Mouse (Mus musculus) Patski (cell line): ENCODE measurements at regions not wholly inside any gene's neighbourhood (a gene's known extent, or its start where the extent isn't known, plus 50 kb on each side); places are given as distances from the start of the nearest gene placed in this dataset.
A peak's percentile ranks its signal among the peaks of the same experiment; 100 is the strongest.

Experiments used
- ATAC-seq: fragments of 100-300 bp; one replicate; pipeline ENCODE4 v1.8.0; 2021
- CTCF ChIA-PET: fragments of 350-600 bp; sonication (Branson Sonifier 250); formaldehyde crosslinking; loops from one replicate; lab custom pipeline; 2022; ENCODE audit warnings: inconsistent platforms; lab: Charles Lee
- POLR2A ChIA-PET: fragments of 350-600 bp; sonication (Branson Sonifier 250); formaldehyde crosslinking; loops from one replicate; lab custom pipeline; 2022; ENCODE audit warnings: antibody characterized with exemption, inconsistent platforms; lab: Charles Lee
- DNase-seq: peaks from one replicate; pipeline ENCODE4 v3.0.0-alpha.2; 2011; ENCODE audit warnings: low read depth, low spot score
- H3K27me3 ChIP-seq: fragments of 371-371 bp; one replicate; pipeline ENCODE4 v1.5.1; 2021
- CTCF ChIP-seq: fragments of 100-300 bp; IDR thresholded peaks from one replicate; pipeline ENCODE4 v1.5.1; 2021
- in situ Hi-C: fragments of 300-500 bp; cut with MboI; formaldehyde crosslinking; loops from 3 replicates; pipeline ENCODE4 v1.11.1; 2018; ENCODE audit warnings: low pct_unique_long_range_greater_than_20kb, mixed read lengths

DNA sequence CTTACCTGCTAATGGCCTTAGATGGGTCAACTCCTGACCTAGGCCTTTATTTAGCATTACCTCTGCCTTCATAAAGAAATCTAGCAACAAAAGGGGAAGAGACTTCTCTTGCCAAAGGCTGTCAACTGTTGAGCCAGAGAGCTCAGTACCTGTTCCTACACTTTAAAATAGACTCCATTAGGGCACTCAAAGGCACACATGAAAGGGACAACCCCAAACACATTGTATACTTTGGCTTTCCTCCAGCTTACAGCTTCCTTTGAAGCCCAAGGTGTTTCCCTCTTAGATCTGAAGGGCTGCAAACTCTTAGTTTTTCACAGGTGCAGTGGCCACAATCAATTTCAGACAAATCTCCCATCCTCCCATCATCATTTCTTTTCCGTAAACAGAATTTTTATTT is 117.0 kb upstream of the Sel1l start:
- TF ChIP-seq CTCF = no peak
- CTCF ChIA-PET = no interaction called here
- in situ Hi-C loops = no loop called here
- POLR2A ChIA-PET = no interaction called here
- H3K27me3 ChIP-seq = no peaks in the 10 kb centered on the region
- ATAC-seq (no peak), DNase-seq (no peak)

DNA sequence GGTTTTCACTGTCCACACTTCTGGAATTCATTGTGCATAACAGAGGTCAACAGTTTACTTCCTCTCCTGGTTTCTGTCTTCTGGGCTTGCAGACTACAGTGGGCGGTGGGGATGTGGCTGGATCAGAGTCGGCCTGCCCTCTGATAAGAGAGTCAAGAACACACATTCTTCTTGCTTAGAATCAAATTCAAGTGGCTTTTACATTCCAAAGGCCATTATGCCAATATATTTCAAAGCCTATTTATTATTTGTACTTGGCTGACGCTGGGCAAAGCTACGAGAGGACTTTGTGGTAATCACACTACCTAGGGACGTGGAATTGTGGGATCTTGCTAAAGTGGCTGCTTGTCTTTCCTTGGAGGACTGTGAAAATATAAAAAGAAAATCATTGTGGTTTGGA is 114.3 kb upstream of the Sel1l start:
- ATAC-seq (no peak), DNase-seq (no peak)
- TF ChIP-seq CTCF = no peak
- in situ Hi-C loops = no loop called here
- CTCF ChIA-PET = interaction anchor here (0.7 kb wide), 1 partner anchor 1006 kb away, joined by 4 read pairs; no protein-coding TSS in a partner anchor
- POLR2A ChIA-PET = no interaction called here
- H3K27me3 ChIP-seq = no peaks in the 10 kb centered on the region

DNA sequence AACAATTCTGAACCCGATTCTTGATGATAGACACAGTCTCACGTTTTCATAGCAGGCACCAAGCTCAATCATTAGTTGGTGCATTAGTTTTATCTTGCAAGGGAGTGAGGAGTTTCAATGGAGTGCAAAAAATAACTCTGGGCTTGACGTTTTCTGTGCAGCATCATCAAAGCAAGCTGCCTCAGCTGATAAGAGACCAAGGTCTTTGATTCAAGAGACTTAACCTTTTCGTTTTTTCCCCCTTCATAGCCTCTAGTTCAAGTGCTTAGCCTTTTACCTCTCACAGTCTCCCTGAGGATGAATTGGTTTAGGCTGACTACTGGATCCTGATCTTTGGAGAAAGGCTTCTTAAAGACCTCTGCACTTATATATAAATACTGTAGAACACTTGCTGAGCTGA is 109.1 kb upstream of the Sel1l start:
- H3K27me3 ChIP-seq = no peaks in the 10 kb centered on the region
- no peak for TF ChIP-seq CTCF
- in situ Hi-C loops = no loop called here
- ChIA-PET CTCF (no interaction called here), POLR2A (no interaction called here)
- ATAC-seq = no peak
- DNase-seq = no peak

DNA sequence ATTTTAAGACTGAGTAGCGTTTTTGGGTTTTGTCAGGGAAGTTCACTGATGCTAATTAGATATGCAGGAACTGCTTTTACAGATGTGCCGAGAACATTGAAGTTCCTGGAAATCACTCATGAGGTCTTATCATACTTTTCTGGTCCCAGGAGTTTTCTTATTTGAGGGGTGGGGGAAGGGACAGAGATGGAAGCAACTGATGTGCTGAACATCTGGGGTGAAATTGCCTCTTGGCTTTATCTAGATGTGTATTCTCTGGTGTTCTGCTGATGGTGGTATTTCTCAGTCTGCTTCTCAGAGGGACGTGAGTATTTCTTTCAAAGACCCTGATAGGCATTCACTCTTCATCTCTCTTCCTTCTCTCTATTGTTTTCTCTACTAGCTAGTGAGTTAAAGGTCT is 107.5 kb upstream of the Sel1l start:
- no peak for TF ChIP-seq CTCF
- H3K27me3 ChIP-seq = no peaks in the 10 kb centered on the region
- ATAC-seq (no peak), DNase-seq (no peak)
- ChIA-PET CTCF (no interaction called here), POLR2A (no interaction called here)
- in situ Hi-C loops = no loop called here

DNA sequence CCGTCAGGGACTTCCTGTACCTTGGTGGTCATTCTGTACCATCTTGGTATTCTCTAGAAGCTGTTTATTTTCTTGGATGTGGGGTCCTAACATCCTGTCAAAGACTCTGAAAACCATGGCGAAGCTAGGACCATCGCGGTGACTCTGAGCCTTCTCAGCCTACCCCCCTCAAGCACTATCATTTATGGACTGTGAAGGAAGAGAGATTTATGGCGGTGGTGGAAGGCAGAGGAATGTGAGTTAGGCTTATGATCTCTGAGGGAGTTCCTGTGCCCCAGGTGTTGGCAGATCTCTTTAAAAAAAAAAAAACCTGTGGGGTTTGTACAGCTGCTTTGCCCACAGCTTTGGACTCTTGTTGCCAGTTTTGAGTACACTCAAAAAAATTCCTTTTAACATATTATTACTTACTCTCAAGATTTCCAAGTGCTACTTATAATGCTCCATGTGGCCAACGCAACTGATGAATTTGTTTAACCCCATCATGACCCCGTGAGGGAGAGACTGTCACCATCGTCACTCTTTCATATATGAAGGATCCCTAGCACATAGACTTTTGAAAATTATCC is 99.7 kb upstream of the Sel1l start:
- no peak for ATAC-seq

DNA sequence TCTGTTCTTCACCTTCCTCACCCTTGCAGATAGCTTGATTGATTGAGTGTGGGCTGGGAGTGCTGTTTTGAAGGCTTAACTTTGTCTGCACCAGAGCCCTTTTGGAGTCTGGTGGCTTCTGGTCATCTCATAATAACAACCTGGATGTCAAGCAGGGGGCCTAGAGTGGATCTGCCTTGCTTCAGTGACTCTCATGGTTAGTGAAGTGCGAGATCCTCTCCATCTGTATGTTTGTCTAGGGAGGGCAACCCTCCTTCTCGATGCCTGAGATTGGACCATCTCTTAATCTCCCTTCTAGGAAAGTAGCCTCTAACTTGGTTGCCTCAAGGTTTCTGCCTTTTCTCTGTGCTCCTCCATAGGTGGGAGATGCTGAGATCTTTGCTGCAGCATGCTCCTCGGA is 99.0 kb upstream of the Sel1l start:
- H3K27me3 ChIP-seq = no peaks in the 10 kb centered on the region
- DNase-seq = no peak
- in situ Hi-C loops = no loop called here
- no peak for TF ChIP-seq CTCF
- no peak for ATAC-seq
- CTCF ChIA-PET = no interaction called here
- POLR2A ChIA-PET = no interaction called here

More for the DNA sequence above, 99.7 kb upstream of the Sel1l start:
- TF ChIP-seq CTCF = no peak
- in situ Hi-C loops = no loop called here
- CTCF ChIA-PET = no interaction called here
- H3K27me3 ChIP-seq = no peaks in the 10 kb centered on the region
- POLR2A ChIA-PET = no interaction called here
- DNase-seq = no peak

DNA sequence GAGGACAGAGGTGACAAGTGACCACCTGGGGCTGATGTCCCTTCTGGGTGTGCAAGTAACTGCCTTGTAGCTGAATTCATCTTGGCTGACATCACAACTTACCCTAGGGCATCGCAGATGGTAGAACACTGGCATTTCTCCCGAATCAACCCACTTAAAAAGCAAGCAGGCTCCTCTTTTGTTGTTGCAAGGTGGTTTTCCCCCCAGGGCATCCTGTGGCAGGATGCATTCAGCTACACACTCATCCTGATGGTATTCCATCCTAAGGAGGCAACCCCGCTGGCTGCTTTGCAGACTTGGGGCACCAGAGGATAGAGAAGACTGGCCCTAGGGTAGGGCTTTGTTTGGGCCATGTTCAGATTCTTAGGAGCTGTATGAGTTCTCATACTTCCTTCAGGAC is 97.6 kb upstream of the Sel1l start:
- CTCF ChIA-PET = no interaction called here
- in situ Hi-C loops = no loop called here
- peak; percentile 24 for DNase-seq
- ATAC-seq = no peak
- no peaks in the 10 kb centered on the region for H3K27me3 ChIP-seq
- POLR2A ChIA-PET = no interaction called here
- TF ChIP-seq CTCF = no peak

DNA sequence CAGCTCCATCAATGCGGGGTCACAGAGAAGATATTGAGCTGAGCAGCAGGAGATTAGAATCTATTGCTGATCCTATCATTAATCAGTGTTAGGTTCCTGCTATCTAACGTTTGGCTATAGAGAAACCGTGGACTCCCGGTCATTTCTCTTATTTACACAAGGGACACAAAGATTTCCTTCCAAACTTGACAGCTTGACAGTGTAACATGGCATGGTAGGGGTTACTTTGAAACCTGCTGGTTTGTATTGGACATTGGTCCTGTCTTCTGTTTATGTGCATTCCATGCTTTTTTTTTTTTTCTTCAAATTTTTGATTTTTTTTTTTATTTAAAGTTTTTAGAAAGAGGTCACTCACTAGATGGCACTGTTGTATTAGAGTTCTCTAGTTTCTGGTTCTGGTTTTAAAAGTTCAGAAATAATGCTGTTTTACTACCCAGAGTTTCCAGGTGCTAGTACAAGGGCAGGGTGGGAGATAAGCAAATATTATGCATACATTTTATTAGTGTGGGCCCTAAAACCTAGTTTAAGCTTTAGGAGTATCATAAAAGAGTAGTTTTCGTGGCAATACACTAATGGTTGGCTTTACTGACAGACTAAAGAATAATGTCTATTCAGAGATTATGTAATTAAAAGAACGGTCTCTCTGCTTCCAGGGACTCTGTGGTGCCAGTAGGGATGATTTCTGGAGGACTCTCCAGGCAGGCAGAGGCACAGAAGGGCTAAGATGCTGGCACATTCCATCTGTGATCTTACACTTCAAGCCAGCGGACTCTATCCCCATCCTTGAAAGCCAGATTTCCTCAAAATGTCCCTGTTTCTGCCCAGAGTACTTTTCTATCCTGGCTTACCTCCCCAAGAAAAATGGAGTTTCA is 83.8 kb upstream of the Sel1l start:
- TF ChIP-seq CTCF = no peak
- no peaks in the 10 kb centered on the region for H3K27me3 ChIP-seq
- no peak for DNase-seq
- ATAC-seq = no peak
- POLR2A ChIA-PET = no interaction called here
- in situ Hi-C loops = no loop called here
- CTCF ChIA-PET = no interaction called here

DNA sequence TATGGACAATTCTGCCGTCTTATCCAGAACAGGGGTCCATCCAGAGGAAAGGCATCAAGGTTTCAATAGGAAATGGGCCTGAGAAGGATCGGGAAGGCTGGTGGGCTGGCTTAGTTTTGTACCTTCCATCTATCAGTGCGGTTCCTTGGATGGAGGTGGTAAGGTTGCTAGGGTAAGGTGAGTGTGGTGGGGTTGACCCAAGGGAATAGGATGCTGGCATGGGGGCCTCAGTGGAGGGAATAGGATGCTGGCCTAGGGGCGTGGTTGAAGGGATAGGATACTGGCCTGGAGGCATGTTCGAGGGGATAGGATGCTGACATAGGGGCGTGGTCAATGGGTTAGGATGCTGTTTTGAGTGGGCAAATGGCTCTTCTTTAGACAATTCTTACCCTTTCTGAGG is 82.6 kb upstream of the Sel1l start:
- DNase-seq = no peak
- ChIA-PET POLR2A (no interaction called here), CTCF (no interaction called here)
- in situ Hi-C loops = no loop called here
- TF ChIP-seq CTCF = no peak
- H3K27me3 ChIP-seq = no peaks in the 10 kb centered on the region
- no peak for ATAC-seq

DNA sequence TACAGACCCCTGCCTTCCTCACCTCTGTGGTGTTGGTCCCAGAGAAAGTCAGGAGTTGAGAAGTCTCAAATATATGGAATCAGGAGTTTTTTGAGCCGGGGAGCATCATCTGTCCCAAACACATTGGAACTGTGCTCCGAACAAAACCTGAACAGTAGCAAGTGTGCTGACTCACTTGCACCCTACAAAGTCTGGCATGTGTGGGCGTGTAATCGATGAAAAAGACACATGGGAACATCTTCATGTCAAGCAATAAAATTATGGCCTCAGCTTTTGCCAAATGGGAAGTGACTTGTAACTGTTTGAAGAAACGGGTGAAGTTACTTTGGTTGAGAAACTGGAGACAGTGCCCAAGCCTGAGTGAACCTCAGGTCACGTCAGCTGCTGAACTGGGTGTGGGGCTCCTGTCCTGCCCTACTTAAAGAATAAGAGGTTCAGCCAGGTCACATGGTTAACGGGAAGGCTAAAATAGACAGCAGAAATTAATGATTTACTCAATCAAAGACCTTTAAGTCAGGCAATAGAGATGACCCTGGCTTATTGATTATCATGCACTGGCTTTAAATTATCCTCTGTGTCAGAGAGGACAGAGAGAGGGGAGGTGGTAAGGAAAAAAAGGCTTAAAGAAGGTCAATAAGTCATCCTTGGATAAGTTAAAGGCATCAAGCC is 80.6 kb upstream of the Sel1l start:
- DNase-seq (no peak), ATAC-seq (no peak)
- in situ Hi-C loops = no loop called here
- ChIA-PET POLR2A (no interaction called here), CTCF (no interaction called here)
- TF ChIP-seq CTCF = no peak
- no peaks in the 10 kb centered on the region for H3K27me3 ChIP-seq

DNA sequence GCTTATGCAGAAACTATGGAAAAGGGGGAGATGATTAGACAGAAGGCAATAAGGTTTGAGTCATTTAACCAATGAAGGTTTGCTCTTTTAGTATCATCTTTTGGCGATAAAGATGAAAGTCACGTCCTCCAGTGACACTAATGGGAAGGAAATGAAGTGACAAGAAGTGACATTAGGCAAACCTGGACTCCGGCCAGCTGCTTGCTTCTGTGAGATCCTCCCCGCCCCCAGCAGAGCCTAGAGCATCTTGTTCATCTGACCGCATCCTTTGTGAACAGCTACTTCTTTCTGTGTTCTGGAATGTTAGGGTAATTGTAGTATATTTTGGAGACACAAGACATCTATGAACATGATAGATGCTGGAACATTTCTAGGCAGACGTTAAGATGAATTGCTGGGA is 78.6 kb upstream of the Sel1l start:
- CTCF ChIA-PET = no interaction called here
- in situ Hi-C loops = no loop called here

More for the DNA sequence above, 78.6 kb upstream of the Sel1l start:
- TF ChIP-seq CTCF = no peak
- ATAC-seq = no peak
- POLR2A ChIA-PET = interaction anchor here (0.8 kb wide), 1 partner anchor 1322 kb away, joined by 3 read pairs; no protein-coding TSS in a partner anchor
- DNase-seq = no peak
- no peaks in the 10 kb centered on the region for H3K27me3 ChIP-seq
